Mouse (Mus musculus) kidney, embryonic 16.5 days (tissue): Measurements from ENCODE around the gene Fbxo45. TPM values are rescaled to one million over a fixed set of nuclear protein-coding genes. Genes with fewer than 3 reads are reported as not detected.
"Not testable (repeated sequence)": the region's sequence is repeated elsewhere in the genome, so short reads cannot be mapped to it uniquely, and the experiment has no call there.

Source experiments
- ATAC-seq: fragments of 200-750 bp; cut with Nextera tagmentation; 2 replicates; pipeline ENCODE4 v1.8.0; 2017; ENCODE audit warnings: moderate TSS enrichment; ENCODE audit not compliant: low FRiP score, low TSS enrichment
- H3K27ac ChIP-seq: fragments of 300-500 bp; sonication (generic); 2 replicates; pipeline ENCODE4 v1.5.1; 2014; ENCODE audit warnings: low read length
- H3K27me3 ChIP-seq: fragments of 300-500 bp; sonication (generic); 2 replicates; pipeline ENCODE4 v1.6.1; 2014; ENCODE audit warnings: low read length, control low read depth, mixed read lengths; ENCODE audit not compliant: insufficient read depth
- H3K36me3 ChIP-seq: fragments of 300-500 bp; sonication (generic); 2 replicates; pipeline ENCODE4 v1.6.1; 2014; ENCODE audit warnings: low read length, control low read depth, mixed read lengths; ENCODE audit not compliant: insufficient read depth
- H3K4me1 ChIP-seq: fragments of 300-500 bp; sonication (generic); 2 replicates; pipeline ENCODE4 v1.6.1; 2014; ENCODE audit warnings: low read length, control low read depth, mixed read lengths; ENCODE audit not compliant: insufficient read depth
- H3K4me2 ChIP-seq: fragments of 300-500 bp; sonication (generic); replicated peaks from 2 replicates; pipeline ENCODE4 v1.6.1; 2014; ENCODE audit warnings: low read depth, low read length
- H3K4me3 ChIP-seq: fragments of 300-500 bp; sonication (generic); 2 replicates; pipeline ENCODE4 v1.5.1; 2014; ENCODE audit warnings: mild to moderate bottlenecking, low read length
- H3K9ac ChIP-seq: fragments of 300-500 bp; sonication (generic); replicated peaks from 2 replicates; pipeline ENCODE4 v1.6.1; 2014; ENCODE audit warnings: low read length
- H3K9me3 ChIP-seq: fragments of 300-500 bp; sonication (generic); 2 replicates; pipeline ENCODE4 v1.6.1; 2016; ENCODE audit warnings: low read length, control low read depth
- WGBS: fragments of 180-500 bp; shearing (Covaris S2); extraction: QIAGEN DNeasy Blood & Tissue Kit; methylation state at CpG from one replicate; pipeline ENCODE4 v1.1.7; 2014; 5-methylcytosine and 5-hydroxymethylcytosine counted together
- polyA plus RNA-seq: library from polyadenylated mRNA; unstranded; fragments of >200 nt; fragmentation: Nextera tagmentation; extraction: Ambion mirVana; gene quantifications from 2 replicates; pipeline ENCODE4 v1.2.1, GENCODE M21; 2015

Fbxo45 gene
- polyA plus RNA-seq, 1 experiment from 2014 or later: 5.2 TPM

GRCm38 (mm10) chr16:32271291-32271690, 24.3 kb upstream of the Fbxo45 start, which contains the start of gene Smco1:
Gene Smco1 (plus strand): TSS chr16:32271468.
- Histone ChIP-seq H3K9ac (no peak within 1 kb of the TSS), H3K4me3 (no peak within 1 kb of the TSS), H3K27ac (no peak within 1 kb of the TSS), H3K4me1 (no peaks in the 10 kb centered on the region), H3K36me3 (no peaks in the 10 kb centered on the region), H3K4me2 (no peak within 1 kb of the TSS), H3K9me3 (no peaks in the 10 kb centered on the region), H3K27me3 (no peaks in the 10 kb centered on the region)
- 80% methylated on average over 11 of the region's 11 CpGs for WGBS
- ATAC-seq: no peak

- not testable (repeated sequence) for H3K9me3 ChIP-seq, H3K27me3 ChIP-seq, H3K4me2 ChIP-seq, H3K36me3 ChIP-seq, H3K27ac ChIP-seq, H3K4me3 ChIP-seq, ATAC-seq, H3K9ac ChIP-seq, H3K4me1 ChIP-seq
- 83% methylated on average over 2 of the region's 2 CpGs for WGBS
Measured at GRCm38 (mm10) chr16:32264225-32264624, 17.3 kb upstream of the Fbxo45 start.

GRCm38 (mm10) chr16:32246351-32246791, 587 bp downstream of the Fbxo45 start:
- H3K4me1 ChIP-seq: peaks cover 17% of the 10 kb centered on the region
- WGBS: 0% methylated on average over 38 of the region's 41 CpGs
- H3K27ac ChIP-seq: peak overlapping the region; percentile 95
- no peaks in the 10 kb centered on the region for H3K9me3 ChIP-seq
- H3K36me3 ChIP-seq: no peaks in the 10 kb centered on the region
- no peaks in the 10 kb centered on the region for H3K27me3 ChIP-seq
- peak; percentile 64 for ATAC-seq
- peak overlapping the region; percentile 70 for H3K4me2 ChIP-seq
- peak overlapping the region; percentile 95 for H3K9ac ChIP-seq
- H3K4me3 ChIP-seq: peak overlapping the region; percentile 80

- Histone ChIP-seq H3K9me3 (no peaks in the 10 kb centered on the region), H3K4me1 (peaks cover 17% of the 10 kb centered on the region), H3K9ac (no peak overlapping the region), H3K36me3 (no peaks in the 10 kb centered on the region), H3K4me3 (no peak overlapping the region), H3K27me3 (no peaks in the 10 kb centered on the region), H3K27ac (no peak overlapping the region), H3K4me2 (no peak overlapping the region)
- WGBS: 94% methylated on average over 3 of the region's 3 CpGs
- ATAC-seq: no peak
Measured at GRCm38 (mm10) chr16:32243901-32244300, 3.1 kb downstream of the Fbxo45 start.

- Histone ChIP-seq H3K9me3 (no peaks in the 10 kb centered on the region), H3K27me3 (no peaks in the 10 kb centered on the region), H3K36me3 (peaks cover 15% of the 10 kb centered on the region), H3K9ac (no peak overlapping the region), H3K4me1 (peaks cover under 1% of the 10 kb centered on the region), H3K27ac (no peak overlapping the region), H3K4me2 (no peak overlapping the region), H3K4me3 (no peak overlapping the region)
- ATAC-seq: no peak
- WGBS: 89% methylated on average over 2 of the region's 2 CpGs
Measured at GRCm38 (mm10) chr16:32239428-32240312, 7.3 kb downstream of the Fbxo45 start.

GRCm38 (mm10) chr16:32237930-32238680, 8.9 kb downstream of the Fbxo45 start:
- no peak for ATAC-seq
- H3K27ac ChIP-seq: no peak overlapping the region
- WGBS: 86% methylated on average over 19 of the region's 19 CpGs

GRCm38 (mm10) chr16:32232050-32232449, 14.9 kb downstream of the Fbxo45 start:
- not testable (repeated sequence) for ATAC-seq, H3K4me1 ChIP-seq, H3K27me3 ChIP-seq, H3K4me3 ChIP-seq, H3K27ac ChIP-seq, H3K9ac ChIP-seq, H3K4me2 ChIP-seq, H3K9me3 ChIP-seq
- H3K36me3 ChIP-seq: peaks cover 16% of the 10 kb centered on the region; the same call in 1 of the 2 replicates
- WGBS: 83% methylated on average over 3 of the region's 3 CpGs

More at GRCm38 (mm10) chr16:32237930-32238680, 8.9 kb downstream of the Fbxo45 start:
- Histone ChIP-seq H3K36me3 (peaks cover 18% of the 10 kb centered on the region), H3K4me3 (no peak overlapping the region), H3K27me3 (no peaks in the 10 kb centered on the region), H3K9me3 (no peaks in the 10 kb centered on the region), H3K4me2 (no peak overlapping the region), H3K9ac (no peak overlapping the region), H3K4me1 (no peaks in the 10 kb centered on the region)

- ATAC-seq: no peak
- Histone ChIP-seq H3K9ac (no peak overlapping the region), H3K27me3 (no peaks in the 10 kb centered on the region), H3K9me3 (no peaks in the 10 kb centered on the region), H3K4me3 (no peak overlapping the region), H3K4me1 (no peaks in the 10 kb centered on the region), H3K36me3 (no peaks in the 10 kb centered on the region), H3K4me2 (no peak overlapping the region), H3K27ac (no peak overlapping the region)
Measured at GRCm38 (mm10) chr16:32222399-32222798, 24.6 kb downstream of the Fbxo45 start.

- Histone ChIP-seq H3K4me3 (no peak overlapping the region), H3K4me2 (no peak overlapping the region), H3K27ac (no peak overlapping the region), H3K36me3 (no peaks in the 10 kb centered on the region), H3K9me3 (no peaks in the 10 kb centered on the region), H3K9ac (no peak overlapping the region), H3K27me3 (no peaks in the 10 kb centered on the region), H3K4me1 (no peaks in the 10 kb centered on the region)
- whole genome bisulfite sequencing: 86% methylated on average over 4 of the region's 4 CpGs
- ATAC-seq: no peak
Measured at GRCm38 (mm10) chr16:32221803-32222202, 25.2 kb downstream of the Fbxo45 start.
